Mouse (Mus musculus): ENCODE measurements around the gene Itih4.

- TF ChIP-seq CTCF (IDR thresholded peaks at IDR 0.05; ENCODE audit: extremely low read depth, insufficient read length, insufficient replicate concordance, low read depth, low read length): no peak
- TF ChIP-seq POLR2A (IDR thresholded peaks at IDR 0.05; ENCODE audit: low read depth, low read length): no peak
These were observed 34.0 kb upstream of the Itih4 start for GRCm38 (mm10) chr14:30852325-30852724.

All from small intestine, adult 2 months (tissue).